In genomic region chr6:72899201-72899780, GRCm38 (mm10) we compare ENCODE assay signal across 8 mouse cellular contexts. TPM values are rescaled to one million over a fixed set of nuclear protein-coding genes. Genes with fewer than 3 reads are reported as not detected.
DNase-seq lines count a peak whose midpoint lies in the region; ATAC-seq and TF ChIP-seq lines count a peak whose summit lies in the region.

No protein-coding gene starts in this region.

- peak overlapping the region; percentile 81 for H3K4me2 ChIP-seq in liver, embryonic 11.5 days

- peak; percentile 70 for ATAC-seq in liver, embryonic 11.5 days (replicated peaks; ENCODE audit: low FRiP score)

- no peak for TF ChIP-seq CTCF in bone marrow macrophage, adult 2 months (IDR thresholded peaks at IDR 0.05; ENCODE audit: low read depth, low read length)

- H3K9ac ChIP-seq in liver, embryonic 11.5 days (ENCODE audit: low read depth, low read length): peak overlapping the region; percentile 99

- H3K27ac ChIP-seq in bone marrow macrophage, adult 2 months (ENCODE audit: insufficient read depth, low read depth, low read length): peak overlapping the region; percentile 86
- H3K27ac ChIP-seq in liver, embryonic 11.5 days (ENCODE audit: low read depth, low read length): peak overlapping the region; percentile 99

- DNase-seq in gastrocnemius, adult 18-20 months (ENCODE audit: low spot score): peak; percentile 20
- no peak for DNase-seq in gastrocnemius, postnatal 25 days
- DNase-seq in forelimb bud, embryonic 11.5 days (ENCODE audit: low read depth, low spot score): peak; percentile 20
- DNase-seq in induced T-regulatory cell, adult 2 months (ENCODE audit: low read depth): peak; percentile 64
- DNase-seq in liver, embryonic 11.5 days (ENCODE audit: low spot score): no peak
- DNase-seq in naive thymus-derived CD4-positive, alpha-beta T cell, adult 2 months (ENCODE audit: low read depth): peak; percentile 76
- DNase-seq in testis, postnatal 10 days (ENCODE audit: low spot score): peak; percentile 84

- no peaks in the 10 kb centered on the region for H3K36me3 ChIP-seq in liver, embryonic 11.5 days (ENCODE audit: control insufficient read depth, insufficient read depth, low read length)

- no peaks in the 10 kb centered on the region for H3K9me3 ChIP-seq in liver, embryonic 11.5 days (ENCODE audit: control insufficient read depth, low read length)

- peaks cover 23% of the 10 kb centered on the region for H3K4me1 ChIP-seq in bone marrow macrophage, adult 2 months (ENCODE audit: control insufficient read depth, insufficient read depth, low read length)
- H3K4me1 ChIP-seq in liver, embryonic 11.5 days (replicated peaks; ENCODE audit: control insufficient read depth, insufficient read depth, low read length): peaks cover 17% of the 10 kb centered on the region

- under 1% methylated on average over 78 of the region's 85 CpGs for WGBS in liver, embryonic 11.5 days

- no peaks in the 10 kb centered on the region for H3K27me3 ChIP-seq in liver, embryonic 11.5 days (replicated peaks; ENCODE audit: control insufficient read depth, insufficient read depth, low read length)

- peak overlapping the region; percentile 74 for H3K4me3 ChIP-seq in bone marrow macrophage, adult 2 months (ENCODE audit: insufficient read depth, low read length)
- peak overlapping the region; percentile 98 for H3K4me3 ChIP-seq in liver, embryonic 11.5 days (ENCODE audit: low read depth, low read length)

- TF ChIP-seq POLR2A in bone marrow macrophage, adult 2 months (IDR thresholded peaks at IDR 0.05; ENCODE audit: borderline replicate concordance, low read depth, low read length): no peak

RNA-seq across cellular contexts. Expression of gene Kcmf1, which starts 0.5 kb away (rescaled TPM):
- 100 to 1,000 TPM; 178 to 199 TPM for total RNA-seq in gastrocnemius, adult 18-20 months (2021)
- total RNA-seq in gastrocnemius, postnatal 25 days (2021): 100 to 1,000 TPM; 128 to 136 TPM
- polyA plus RNA-seq in bone marrow macrophage, adult 2 months (2012; ENCODE audit: insufficient read depth, insufficient read length, missing spikeins): 73.8 and 76.3 TPM in 2 replicates
- polyA plus RNA-seq in liver, embryonic 11.5 days (2014; fragmentation: Nextera tagmentation; extraction: Ambion mirVana): 40.6 and 46.8 TPM in 2 replicates

RNA-seq across cellular contexts. Expression of gene Tmsb10, which starts 59.3 kb away (rescaled TPM):
- 10 to 100 TPM; 41.8 to 57.0 TPM for total RNA-seq in gastrocnemius, adult 18-20 months (2021)
- 100 to 1,000 TPM in 1 of 2 experiments, 10 to 100 TPM in 1; 81.7 to 136 TPM for total RNA-seq in gastrocnemius, postnatal 25 days (2021)
- 394 and 410 TPM in 2 replicates for polyA plus RNA-seq in bone marrow macrophage, adult 2 months (2012; ENCODE audit: insufficient read depth, insufficient read length, missing spikeins)
- 984 and 1,116 TPM in 2 replicates for polyA plus RNA-seq in liver, embryonic 11.5 days (2014; fragmentation: Nextera tagmentation; extraction: Ambion mirVana)

Comparison
In these comparisons a context has a peak if more than half of its experiments do, and no peak if none do; other contexts are left out.
1. DNase-seq: peak in gastrocnemius, adult 18-20 months (single experiment), forelimb bud, embryonic 11.5 days (single experiment), induced T-regulatory cell, adult 2 months (single experiment), naive thymus-derived CD4-positive, alpha-beta T cell, adult 2 months (single experiment) and testis, postnatal 10 days (single experiment); none in gastrocnemius, postnatal 25 days (single experiment) and liver, embryonic 11.5 days (single experiment).